Mouse (Mus musculus): ENCODE measurements at regions not wholly inside any gene's neighbourhood (a gene's known extent, or its start where the extent isn't known, plus 50 kb on each side); places are given as distances from the start of the nearest gene placed in this dataset.
"Not testable (repeated sequence)": the region's sequence is repeated elsewhere in the genome, so short reads cannot be mapped to it uniquely, and the experiment has no call there.

DNA sequence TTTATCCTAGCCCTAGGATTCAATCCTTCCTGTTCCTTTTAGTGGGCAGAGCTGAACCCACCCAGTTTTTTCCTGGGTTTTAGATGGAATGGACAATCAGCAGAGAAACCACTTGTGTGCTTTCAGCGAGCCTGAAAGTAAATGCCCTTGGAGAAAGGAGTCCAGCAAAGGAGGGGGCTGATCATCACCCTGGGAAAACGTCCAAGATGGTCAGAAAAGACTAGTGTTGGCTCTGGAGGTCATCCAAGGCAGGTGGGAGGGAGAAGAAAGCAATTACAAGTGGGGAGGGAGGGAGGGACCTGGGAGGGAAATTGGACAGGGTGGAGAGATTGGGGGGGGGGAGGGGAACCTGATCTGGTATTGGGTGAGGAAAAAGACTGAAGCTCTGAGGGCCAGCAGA, 55.6 kb upstream of the Zfp366 start:
- DNase-seq: no peak

DNA sequence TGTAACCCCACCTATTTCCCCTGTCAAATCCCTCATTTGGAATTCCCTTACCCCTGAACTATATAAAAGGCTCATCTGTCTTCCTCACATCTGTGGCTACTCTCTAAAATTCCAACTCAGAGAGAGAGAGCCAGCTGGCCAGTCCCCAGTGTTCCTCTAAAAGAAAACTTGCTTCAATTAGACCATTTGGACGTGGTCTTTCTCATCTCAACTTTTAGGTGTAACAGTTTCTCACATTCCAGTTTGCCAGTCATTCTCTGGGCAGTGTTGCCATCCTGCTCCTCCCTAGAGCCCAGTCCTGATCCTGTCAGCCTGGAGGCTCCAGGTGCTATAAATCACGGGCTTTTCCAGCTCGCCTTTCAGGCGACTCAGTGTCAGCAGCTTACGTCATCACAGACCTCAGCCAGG, 56.3 kb upstream of the Zfp366 start:
- no peak for DNase-seq

- DNase-seq: no peak
Observed at GRCm38 (mm10) chr13:99127716-99128115, 56.9 kb upstream of the Zfp366 start.

DNA sequence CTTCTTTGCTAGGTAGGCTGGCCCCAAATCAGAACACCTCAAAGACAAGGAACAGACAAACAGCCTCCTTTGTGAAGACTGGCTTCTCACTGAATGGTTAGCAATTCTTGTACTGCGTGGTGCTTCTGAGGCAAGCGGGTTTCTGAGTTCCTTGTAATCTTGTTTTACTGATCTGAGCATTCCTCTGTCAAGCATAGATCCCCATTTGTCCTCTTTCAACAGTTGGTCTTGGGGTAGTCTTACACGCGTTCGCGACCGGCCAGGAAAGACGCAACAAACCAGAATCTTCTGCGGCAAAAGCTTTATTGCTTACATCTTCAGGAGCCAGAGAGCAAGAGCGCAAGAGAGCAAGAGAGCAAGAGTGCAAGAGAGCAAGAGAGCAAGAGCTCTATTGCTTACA, 57.7 kb upstream of the Zfp366 start:
- not testable (repeated sequence) for DNase-seq

DNA sequence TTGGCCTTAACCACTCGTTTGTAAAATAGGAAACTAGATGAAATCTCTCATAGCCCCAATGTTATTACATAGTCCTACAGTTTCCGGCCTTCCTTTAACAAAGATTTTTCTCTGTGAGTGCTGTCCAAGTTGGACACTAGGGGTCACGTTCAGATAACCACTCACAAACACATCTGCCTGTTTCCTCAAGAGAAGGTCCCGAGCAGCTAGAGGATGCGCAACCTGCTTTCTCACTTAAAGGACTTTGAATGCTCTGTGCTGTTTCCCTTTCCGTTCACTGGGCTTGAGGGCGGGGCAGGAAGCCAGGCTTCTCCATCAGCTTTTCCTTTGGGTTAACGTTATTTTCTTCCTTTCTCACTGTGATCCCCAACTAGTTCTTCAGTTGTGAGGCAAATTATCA, 58.1 kb upstream of the Zfp366 start:
- no peak for DNase-seq

DNA sequence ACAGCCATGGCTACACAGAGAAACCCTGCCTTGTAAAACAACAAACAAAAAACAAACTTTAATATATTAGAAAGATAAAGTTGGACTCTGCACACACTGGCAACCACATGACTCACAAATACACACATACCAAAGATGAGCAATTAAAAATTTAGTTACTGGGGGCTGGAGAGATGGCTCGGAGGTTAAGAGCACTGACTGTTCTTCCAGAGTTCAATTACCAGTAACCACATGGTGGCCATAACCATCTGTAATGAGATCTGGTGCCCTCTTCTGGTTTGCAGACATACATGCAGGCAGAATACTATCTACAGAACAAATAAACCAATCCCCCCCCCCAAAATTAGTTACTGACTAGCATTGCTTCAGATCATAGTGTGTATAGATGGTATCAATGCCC, 58.7 kb upstream of the Zfp366 start:
- no peak for DNase-seq

- no peak for DNase-seq
Observed at GRCm38 (mm10) chr13:99124894-99125570, 59.6 kb upstream of the Zfp366 start.

DNA sequence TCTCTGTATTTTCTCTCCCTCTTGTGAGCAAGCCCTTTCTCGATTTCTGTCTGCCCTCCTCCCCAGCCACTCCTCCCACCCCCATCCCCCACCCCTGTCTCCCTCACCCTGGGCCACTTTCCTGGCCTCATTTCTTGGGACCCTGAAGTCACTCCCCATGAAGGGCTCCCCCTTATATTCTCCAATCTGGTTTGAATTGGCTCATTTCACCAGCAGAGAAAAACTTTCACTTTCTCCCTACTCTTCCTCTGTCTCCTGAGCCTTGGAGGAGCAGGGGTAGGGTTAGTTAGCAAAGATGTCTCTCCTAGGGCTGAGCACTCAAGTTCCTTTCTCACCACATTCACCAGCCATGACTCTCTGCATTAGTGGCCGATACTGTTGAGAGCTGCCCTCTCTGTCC, 60.5 kb upstream of the Zfp366 start:
- no peak for DNase-seq

DNA sequence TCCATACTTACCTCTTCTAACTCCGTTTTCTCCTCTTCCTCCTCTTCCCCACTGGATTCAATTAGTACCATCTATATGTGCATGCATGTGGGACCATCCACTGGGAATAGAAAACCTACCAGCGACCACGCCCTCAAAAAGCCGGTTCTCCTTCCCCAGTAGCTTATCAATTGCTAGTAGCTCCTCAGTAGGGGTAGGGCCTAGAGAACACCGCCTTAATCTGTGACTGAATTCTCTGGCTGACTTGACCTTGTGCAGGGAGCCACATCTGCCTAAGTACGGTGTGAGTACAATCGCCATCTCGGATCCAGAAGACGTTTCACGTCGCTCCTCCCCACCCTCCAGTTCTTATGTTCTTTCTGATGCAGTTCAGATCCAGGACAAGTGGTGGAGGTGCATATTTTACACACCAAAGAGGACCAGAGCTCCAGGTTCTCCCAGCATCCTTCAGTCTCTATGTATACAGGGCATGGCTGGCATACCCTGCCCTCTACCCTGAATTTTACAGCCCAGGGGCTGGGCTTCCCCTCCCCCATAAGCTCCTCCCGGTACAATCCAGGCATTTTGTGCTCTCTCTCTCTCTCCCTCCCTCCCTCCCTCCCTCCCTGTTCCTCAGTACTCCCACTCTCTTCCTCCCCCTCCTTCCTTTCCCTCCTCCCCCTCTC, 61.0 kb upstream of the Zfp366 start:
- no peak for DNase-seq

DNA sequence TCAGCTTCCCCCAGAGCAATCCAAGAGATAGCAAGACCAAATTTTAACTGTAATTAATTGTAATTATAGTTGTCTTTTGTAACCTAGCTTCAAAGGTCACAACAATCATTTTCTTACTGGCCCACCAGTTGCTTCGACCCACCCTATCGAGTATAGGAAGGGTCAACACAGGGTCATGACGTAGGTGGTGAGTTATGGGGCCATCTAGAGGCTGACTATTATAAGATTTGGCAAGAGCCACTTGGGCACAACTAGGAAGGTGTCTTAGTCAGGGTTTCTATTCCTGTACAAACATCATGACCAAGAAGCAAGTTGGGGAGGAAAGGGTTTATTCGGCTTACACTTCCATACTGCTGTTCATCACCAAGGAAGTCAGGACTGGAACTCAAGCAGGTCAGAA, 62.1 kb upstream of the Zfp366 start:
- not testable (repeated sequence) for DNase-seq

GRCm38 (mm10) chr13:99121096-99121495, 63.5 kb upstream of the Zfp366 start:
- DNase-seq: no peak

GRCm38 (mm10) chr13:99119941-99120340, 64.7 kb upstream of the Zfp366 start:
- DNase-seq: no peak

GRCm38 (mm10) chr13:99118901-99119300, 65.7 kb upstream of the Zfp366 start:
- no peak for DNase-seq

- no peak for DNase-seq
Observed at GRCm38 (mm10) chr13:99115541-99115940, 69.1 kb upstream of the Zfp366 start.

GRCm38 (mm10) chr13:99114565-99114964, 70.1 kb upstream of the Zfp366 start:
- DNase-seq: no peak

DNA sequence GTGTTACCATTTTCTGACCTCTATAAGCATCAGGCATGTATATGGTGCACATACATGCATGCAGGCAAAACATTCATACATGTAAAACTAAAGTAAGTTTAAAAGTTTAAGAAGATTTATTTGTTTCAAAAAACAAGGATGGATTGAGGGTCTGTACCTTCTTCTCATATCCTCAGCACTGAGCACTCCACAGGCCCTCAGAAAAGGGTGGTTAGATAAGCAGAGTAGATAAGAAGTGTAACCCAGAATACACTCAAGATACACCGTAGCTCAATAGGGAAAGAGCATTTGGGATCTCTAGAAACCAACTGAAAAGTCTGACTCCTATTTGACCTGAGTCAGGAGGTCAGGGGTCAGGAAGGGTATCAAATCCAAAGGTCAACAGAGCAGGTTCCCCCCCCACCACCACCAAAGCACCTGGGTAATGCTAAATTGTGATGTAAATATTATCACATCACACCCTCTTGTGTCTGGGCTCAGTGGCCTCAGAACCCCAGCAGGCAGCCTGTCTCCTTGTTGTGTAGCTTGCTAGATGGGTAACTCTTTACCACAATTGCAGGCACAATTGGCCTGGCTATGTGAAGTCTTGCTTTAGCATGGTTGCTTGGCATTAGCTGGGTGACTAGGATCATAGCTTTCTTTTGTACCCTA, 72.8 kb upstream of the Zfp366 start:
- no peak for DNase-seq

GRCm38 (mm10) chr13:99107983-99108382, 76.6 kb upstream of the Zfp366 start:
- no peak for DNase-seq

DNA sequence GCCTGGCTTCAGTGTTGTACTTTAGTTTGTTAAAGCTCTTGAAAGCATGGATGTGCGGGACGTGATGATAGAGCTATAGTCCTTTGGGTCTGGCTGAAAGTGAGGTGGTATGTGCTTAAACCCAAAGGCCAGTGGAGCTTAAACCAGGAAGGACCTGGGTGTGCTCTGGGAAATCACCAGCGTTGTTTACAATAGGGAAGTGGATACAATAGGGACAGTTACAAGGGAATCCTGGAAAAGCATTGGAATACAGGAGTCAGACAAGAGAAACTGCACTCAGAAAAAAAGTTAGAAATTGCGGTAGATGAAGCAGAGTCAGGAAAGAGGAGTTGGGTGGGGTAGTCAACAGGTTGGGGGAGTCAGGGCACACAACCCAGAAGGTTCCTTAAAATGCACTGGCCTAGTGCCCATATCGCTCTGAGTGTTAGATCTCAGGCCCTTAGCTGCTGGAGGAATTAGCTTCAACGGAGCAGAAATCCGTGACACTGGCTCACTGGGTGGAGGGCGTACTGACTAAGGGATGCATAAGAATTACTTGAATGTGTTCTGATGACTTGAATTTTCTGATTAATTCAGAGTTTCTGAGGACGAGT, 82.4 kb upstream of the Zfp366 start:
- no peak for DNase-seq

- DNase-seq: peak; percentile 12 to 13
Observed at GRCm38 (mm10) chr13:99100430-99101409, 83.9 kb upstream of the Zfp366 start.

GRCm38 (mm10) chr13:99099794-99100429, 84.7 kb upstream of the Zfp366 start:
- DNase-seq: no peak

DNA sequence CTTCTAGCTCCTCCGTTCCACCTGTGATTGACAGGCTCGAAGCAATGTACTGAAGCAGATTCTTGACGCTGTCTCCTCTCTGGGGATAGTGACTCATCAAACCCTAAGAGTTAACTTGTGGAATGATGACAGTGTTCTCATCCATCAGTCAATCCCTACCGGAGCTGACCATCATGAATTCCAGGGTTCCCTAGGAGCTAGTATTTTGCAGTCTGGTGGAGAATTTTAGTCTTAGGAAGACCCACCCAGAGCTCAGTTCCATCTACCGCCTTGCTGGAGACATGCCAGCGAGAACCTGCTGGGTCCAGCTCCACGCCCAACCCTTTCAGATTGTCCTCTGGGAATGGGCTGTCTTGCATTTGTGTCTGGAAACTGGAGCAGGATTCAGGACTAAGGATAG, 85.4 kb upstream of the Zfp366 start:
- no peak for DNase-seq

Measured in cerebellum, postnatal 36 days (tissue).